Mouse (Mus musculus): ENCODE results near the gene S100a14.

The S100a14 gene

GRCm38 (mm10) chr3:90526580-90526979 is at the start of gene S100a14:
Gene S100a14 (plus strand): TSS chr3:90526856.
- no peak for DNase-seq (ENCODE audit: low spot score)

GRCm38 (mm10) chr3:90486998-90487397 is 39.7 kb upstream of the S100a14 start:
- DNase-seq (ENCODE audit: low spot score): no peak

- DNase-seq (ENCODE audit: low spot score): no peak
These were observed 38.1 kb upstream of the S100a14 start for GRCm38 (mm10) chr3:90488576-90488975.

- DNase-seq (ENCODE audit: low spot score): peak; percentile 92
These were observed 35.9 kb upstream of the S100a14 start, which contains the start of gene Snapin for GRCm38 (mm10) chr3:90490696-90491256. Gene Snapin (minus strand): TSS chr3:90491033.

- DNase-seq (ENCODE audit: low spot score): no peak
These were observed 35.3 kb upstream of the S100a14 start for GRCm38 (mm10) chr3:90491350-90491749.

- no peak for DNase-seq (ENCODE audit: low spot score)
These were observed 32.7 kb upstream of the S100a14 start for GRCm38 (mm10) chr3:90493831-90494540.

GRCm38 (mm10) chr3:90495850-90496525 is 30.7 kb upstream of the S100a14 start:
- DNase-seq (ENCODE audit: low spot score): no peak

- DNase-seq (ENCODE audit: low spot score): no peak
These were observed 29.1 kb upstream of the S100a14 start for GRCm38 (mm10) chr3:90497597-90497996.

GRCm38 (mm10) chr3:90503444-90503843 is 23.2 kb upstream of the S100a14 start:
- no peak for DNase-seq (ENCODE audit: low spot score)

GRCm38 (mm10) chr3:90505216-90505615 is 21.4 kb upstream of the S100a14 start:
- no peak for DNase-seq (ENCODE audit: low spot score)

- DNase-seq (ENCODE audit: low spot score): no peak
These were observed 20.3 kb upstream of the S100a14 start for GRCm38 (mm10) chr3:90506362-90506761.

GRCm38 (mm10) chr3:90508287-90508949 is 18.2 kb upstream of the S100a14 start:
- no peak for DNase-seq (ENCODE audit: low spot score)

GRCm38 (mm10) chr3:90508950-90509746 is 17.5 kb upstream of the S100a14 start, which contains the start of gene Chtop:
Gene Chtop (minus strand): TSS chr3:90509498.
- DNase-seq (ENCODE audit: low spot score): peak; percentile 97

- DNase-seq (ENCODE audit: low spot score): no peak
These were observed 16.9 kb upstream of the S100a14 start for GRCm38 (mm10) chr3:90509747-90510123.

- no peak for DNase-seq (ENCODE audit: low spot score)
These were observed 14.4 kb upstream of the S100a14 start for GRCm38 (mm10) chr3:90512276-90512675.

- DNase-seq (ENCODE audit: low spot score): no peak
These were observed 13.6 kb upstream of the S100a14 start for GRCm38 (mm10) chr3:90512948-90513642.

- DNase-seq (ENCODE audit: low spot score): peak; percentile 71
These were observed 12.7 kb upstream of the S100a14 start, which contains the start of the genes S100a1 and S100a13 for GRCm38 (mm10) chr3:90513796-90514590. Gene S100a1 (minus strand): TSS chr3:90514392. Gene S100a13 (plus strand): TSS chr3:90514435.

- peak; percentile 50 for DNase-seq (ENCODE audit: low spot score)
These were observed 12.0 kb upstream of the S100a14 start for GRCm38 (mm10) chr3:90514691-90515090.

- DNase-seq (ENCODE audit: low spot score): no peak
These were observed 11.4 kb upstream of the S100a14 start for GRCm38 (mm10) chr3:90515242-90515641.

GRCm38 (mm10) chr3:90515789-90516188 is 10.9 kb upstream of the S100a14 start:
- DNase-seq (ENCODE audit: low spot score): no peak
